Mouse (Mus musculus): ENCODE measurements around the gene Adm. TPM values are rescaled to one million over a fixed set of nuclear protein-coding genes. Genes with fewer than 3 reads are reported as not detected.

Adm gene
- polyA plus RNA-seq, 1 experiment from 2014 or later: 3.4 TPM

- no peaks in the 10 kb centered on the region for H3K9me3 ChIP-seq (ENCODE audit: low read length)
- peaks cover 59% of the 10 kb centered on the region for H3K27me3 ChIP-seq (ENCODE audit: insufficient read depth, low read length)
- H3K9ac ChIP-seq (replicated peaks): no peak overlapping the region
- H3K36me3 ChIP-seq (replicated peaks; ENCODE audit: insufficient read depth, low read length): no peaks in the 10 kb centered on the region
- WGBS (ENCODE audit: insufficient replicate concordance): 1% methylated on average over 12 of the region's 12 CpGs
- TF ChIP-seq CTCF (IDR thresholded peaks at IDR 0.05; ENCODE audit: low read depth) (no peak), EP300 (IDR thresholded peaks at IDR 0.05; ENCODE audit: low read depth) (no peak)
- H3K4me1 ChIP-seq (ENCODE audit: insufficient read depth): peaks cover 25% of the 10 kb centered on the region
- ATAC-seq (no peak), DNase-seq (no peak)
- H3K4me2 ChIP-seq (ENCODE audit: low read depth, low read length): peak overlapping the region; percentile 77
- no peak overlapping the region for H3K27ac ChIP-seq (ENCODE audit: low read depth)
- peak overlapping the region; percentile 54 for H3K4me3 ChIP-seq (ENCODE audit: low read depth, low read length)
Observed at GRCm38 (mm10) chr7:110627099-110627482, 370 bp upstream of the Adm start.

DNA sequence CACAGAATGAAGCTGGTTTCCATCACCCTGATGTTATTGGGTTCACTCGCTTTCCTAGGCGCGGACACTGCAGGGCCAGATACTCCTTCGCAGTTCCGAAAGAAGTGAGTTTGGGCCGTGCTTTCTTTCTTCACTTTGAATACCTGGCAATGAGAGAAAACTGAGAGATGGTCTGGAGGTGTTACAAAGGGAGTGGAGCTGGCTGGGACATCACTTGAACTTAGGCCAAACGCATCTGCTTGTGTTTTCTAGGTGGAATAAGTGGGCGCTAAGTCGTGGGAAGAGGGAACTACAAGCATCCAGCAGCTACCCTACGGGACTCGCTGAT is 776 bp downstream of the Adm start:
- Histone ChIP-seq H3K9ac (replicated peaks) (peak overlapping the region; percentile 52), H3K36me3 (replicated peaks; ENCODE audit: insufficient read depth, low read length) (no peaks in the 10 kb centered on the region), H3K27ac (ENCODE audit: low read depth) (no peak overlapping the region), H3K4me2 (ENCODE audit: low read depth, low read length) (peak overlapping the region; percentile 77), H3K4me1 (ENCODE audit: insufficient read depth) (peaks cover 25% of the 10 kb centered on the region), H3K9me3 (ENCODE audit: low read length) (no peaks in the 10 kb centered on the region), H3K4me3 (ENCODE audit: low read depth, low read length) (peak overlapping the region; percentile 54), H3K27me3 (ENCODE audit: insufficient read depth, low read length) (peaks cover 59% of the 10 kb centered on the region)
- no peak for ATAC-seq
- no peak for DNase-seq
- 3% methylated on average over 11 of the region's 11 CpGs for WGBS (ENCODE audit: insufficient replicate concordance)
- TF ChIP-seq CTCF (IDR thresholded peaks at IDR 0.05; ENCODE audit: low read depth): no peak
- no peak for TF ChIP-seq EP300 (IDR thresholded peaks at IDR 0.05; ENCODE audit: low read depth)

GRCm38 (mm10) chr7:110628611-110629354 is 1.3 kb downstream of the Adm start:
- ATAC-seq (no peak), DNase-seq (peak; percentile 30)
- H3K27me3 ChIP-seq (ENCODE audit: insufficient read depth, low read length): peaks cover 59% of the 10 kb centered on the region
- no peaks in the 10 kb centered on the region for H3K36me3 ChIP-seq (replicated peaks; ENCODE audit: insufficient read depth, low read length)
- H3K9me3 ChIP-seq (ENCODE audit: low read length): no peaks in the 10 kb centered on the region
- H3K4me1 ChIP-seq (ENCODE audit: insufficient read depth): peaks cover 25% of the 10 kb centered on the region
- peak overlapping the region; percentile 52 for H3K9ac ChIP-seq (replicated peaks)
- TF ChIP-seq CTCF (IDR thresholded peaks at IDR 0.05; ENCODE audit: low read depth) (peak; percentile 20; the same call in 1 of the 2 replicates), EP300 (IDR thresholded peaks at IDR 0.05; ENCODE audit: low read depth) (no peak)
- H3K4me3 ChIP-seq (ENCODE audit: low read depth, low read length): peak overlapping the region; percentile 54
- WGBS (ENCODE audit: insufficient replicate concordance): 2% methylated on average over 33 of the region's 33 CpGs
- H3K4me2 ChIP-seq (ENCODE audit: low read depth, low read length): peak overlapping the region; percentile 77
- no peak overlapping the region for H3K27ac ChIP-seq (ENCODE audit: low read depth)

- peak; percentile 96 for TF ChIP-seq CTCF (IDR thresholded peaks at IDR 0.05; ENCODE audit: low read depth)
- TF ChIP-seq EP300 (IDR thresholded peaks at IDR 0.05; ENCODE audit: low read depth): no peak
- Histone ChIP-seq H3K36me3 (replicated peaks; ENCODE audit: insufficient read depth, low read length) (no peaks in the 10 kb centered on the region), H3K27ac (ENCODE audit: low read depth) (no peak overlapping the region), H3K4me2 (ENCODE audit: low read depth, low read length) (peak overlapping the region; percentile 77), H3K4me3 (ENCODE audit: low read depth, low read length) (peak overlapping the region; percentile 46), H3K9me3 (ENCODE audit: low read length) (no peaks in the 10 kb centered on the region), H3K4me1 (ENCODE audit: insufficient read depth) (peaks cover 25% of the 10 kb centered on the region), H3K9ac (replicated peaks) (peak overlapping the region; percentile 54; the same call in 1 of the 2 replicates), H3K27me3 (ENCODE audit: insufficient read depth, low read length) (peaks cover 57% of the 10 kb centered on the region)
- ATAC-seq: peak; percentile 84
- WGBS (ENCODE audit: insufficient replicate concordance): 2% methylated on average over 34 of the region's 36 CpGs
- peak; percentile 84 for DNase-seq
Observed at GRCm38 (mm10) chr7:110629892-110630666, 2.6 kb downstream of the Adm start.

GRCm38 (mm10) chr7:110631136-110631888 is 3.9 kb downstream of the Adm start:
- Histone ChIP-seq H3K27ac (ENCODE audit: low read depth) (no peak overlapping the region), H3K4me1 (ENCODE audit: insufficient read depth) (peaks cover 16% of the 10 kb centered on the region; the same call in 1 of the 2 replicates), H3K4me2 (ENCODE audit: low read depth, low read length) (no peak overlapping the region), H3K9me3 (ENCODE audit: low read length) (no peaks in the 10 kb centered on the region), H3K27me3 (ENCODE audit: insufficient read depth, low read length) (peaks cover 46% of the 10 kb centered on the region), H3K36me3 (replicated peaks; ENCODE audit: insufficient read depth, low read length) (no peaks in the 10 kb centered on the region), H3K9ac (replicated peaks) (no peak overlapping the region), H3K4me3 (ENCODE audit: low read depth, low read length) (no peak overlapping the region)
- WGBS (ENCODE audit: insufficient replicate concordance): 53% methylated on average over 16 of the region's 16 CpGs
- no peak for TF ChIP-seq EP300 (IDR thresholded peaks at IDR 0.05; ENCODE audit: low read depth)
- TF ChIP-seq CTCF (IDR thresholded peaks at IDR 0.05; ENCODE audit: low read depth): no peak
- ATAC-seq: no peak
- no peak for DNase-seq

- Histone ChIP-seq H3K4me1 (ENCODE audit: insufficient read depth) (no peaks in the 10 kb centered on the region), H3K36me3 (replicated peaks; ENCODE audit: insufficient read depth, low read length) (no peaks in the 10 kb centered on the region), H3K4me2 (ENCODE audit: low read depth, low read length) (no peak overlapping the region), H3K4me3 (ENCODE audit: low read depth, low read length) (no peak overlapping the region), H3K27ac (ENCODE audit: low read depth) (no peak overlapping the region), H3K9ac (replicated peaks) (no peak overlapping the region), H3K27me3 (ENCODE audit: insufficient read depth, low read length) (peaks cover 6% of the 10 kb centered on the region), H3K9me3 (ENCODE audit: low read length) (no peaks in the 10 kb centered on the region)
- TF ChIP-seq EP300 (IDR thresholded peaks at IDR 0.05; ENCODE audit: low read depth): no peak
- TF ChIP-seq CTCF (IDR thresholded peaks at IDR 0.05; ENCODE audit: low read depth): no peak
- ATAC-seq (no peak), DNase-seq (no peak)
- WGBS (ENCODE audit: insufficient replicate concordance): 63% methylated on average over 3 of the region's 3 CpGs
Observed at GRCm38 (mm10) chr7:110635929-110636328, 8.5 kb downstream of the Adm start.
